Mouse (Mus musculus) C2C12 (cell line): ENCODE results near the gene Opn3.

Experiments
- CEBPB ChIP-seq: IDR thresholded peaks from one replicate; pipeline ENCODE4 v1.6.1; 2011; ENCODE audit warnings: low read depth, mild to moderate bottlenecking, control low read depth, moderate library complexity
- CTCF ChIP-seq: IDR thresholded peaks from one replicate; pipeline ENCODE4 v1.5.1; 2011; ENCODE audit not compliant: control insufficient read depth, insufficient read depth, insufficient read length
- MAX ChIP-seq: IDR thresholded peaks from one replicate; pipeline ENCODE4 v1.6.1; 2011; ENCODE audit warnings: mild to moderate bottlenecking, control low read depth
- MYOD1 ChIP-seq: IDR thresholded peaks from one replicate; pipeline ENCODE4 v1.6.1; 2011; ENCODE audit warnings: low read depth; ENCODE audit not compliant: control insufficient read depth, insufficient read length

GRCm38 (mm10) chr1:175631080-175631479, 61.5 kb downstream of the Opn3 start:
- TF ChIP-seq CTCF (no peak), MYOD1 (no peak), CEBPB (no peak), MAX (no peak)
